Mouse (Mus musculus) cerebellum, adult 2 months (tissue): ENCODE results near the gene Eepd1.

Experiments used
- CTCF ChIP-seq: fragments of 200-500 bp; IDR thresholded peaks from 2 replicates; pipeline ENCODE4 v1.5.1; 2011; ENCODE audit warnings: low read depth, mild to moderate bottlenecking, control low read depth, low read length, moderate library complexity, borderline replicate concordance; ENCODE audit not compliant: insufficient read depth
- POLR2A ChIP-seq: fragments of 200-500 bp; IDR thresholded peaks from 2 replicates; pipeline ENCODE4 v1.6.1; 2011; ENCODE audit warnings: low read length, control low read depth, borderline replicate concordance; ENCODE audit not compliant: insufficient read depth

GRCm38 (mm10) chr9:25487446-25488110 lies 6.2 kb downstream of the Eepd1 start:
- TF ChIP-seq CTCF (no peak), POLR2A (no peak)
